Mouse (Mus musculus) thymus, postnatal 36 days (tissue): ENCODE results near the gene Lsm2.
A peak's percentile ranks its signal among the peaks of the same experiment; 100 is the strongest.
"Not testable (repeated sequence)": the region's sequence is repeated elsewhere in the genome, so short reads cannot be mapped to it uniquely, and the experiment has no call there.

ENCODE experiments used
- DNase-seq, 2 experiments: peaks; one replicate each; pipeline ENCODE4 v3.0.0; 2022; ENCODE audit warnings: mixed read lengths in 2 of 2

The Lsm2 gene

DNA sequence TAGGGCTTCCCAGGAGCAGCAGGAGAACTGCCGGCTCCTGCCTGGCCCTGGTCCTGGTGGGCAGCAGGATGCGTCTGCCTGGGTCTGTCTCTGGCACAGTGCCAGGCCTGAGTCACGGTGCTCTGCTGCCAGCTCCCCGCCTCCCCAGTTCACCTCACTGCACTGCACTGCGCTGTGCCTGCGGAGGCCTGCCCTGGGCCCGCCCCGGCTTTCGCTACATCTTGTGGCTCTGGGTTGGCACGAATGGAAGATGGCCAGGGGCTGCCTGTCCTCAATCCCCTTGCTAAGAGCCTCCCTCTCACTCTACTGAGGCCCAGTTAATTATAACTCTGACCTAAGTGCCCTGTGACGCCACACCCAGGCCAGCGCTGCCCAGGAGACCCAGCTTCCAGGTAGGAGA is 34.7 kb downstream of the Lsm2 start, which contains the start of gene Vwa7:
TSS of gene Vwa7 (plus strand) at position 204 of the 400 bp plus-strand sequence.
- no peak for DNase-seq

DNA sequence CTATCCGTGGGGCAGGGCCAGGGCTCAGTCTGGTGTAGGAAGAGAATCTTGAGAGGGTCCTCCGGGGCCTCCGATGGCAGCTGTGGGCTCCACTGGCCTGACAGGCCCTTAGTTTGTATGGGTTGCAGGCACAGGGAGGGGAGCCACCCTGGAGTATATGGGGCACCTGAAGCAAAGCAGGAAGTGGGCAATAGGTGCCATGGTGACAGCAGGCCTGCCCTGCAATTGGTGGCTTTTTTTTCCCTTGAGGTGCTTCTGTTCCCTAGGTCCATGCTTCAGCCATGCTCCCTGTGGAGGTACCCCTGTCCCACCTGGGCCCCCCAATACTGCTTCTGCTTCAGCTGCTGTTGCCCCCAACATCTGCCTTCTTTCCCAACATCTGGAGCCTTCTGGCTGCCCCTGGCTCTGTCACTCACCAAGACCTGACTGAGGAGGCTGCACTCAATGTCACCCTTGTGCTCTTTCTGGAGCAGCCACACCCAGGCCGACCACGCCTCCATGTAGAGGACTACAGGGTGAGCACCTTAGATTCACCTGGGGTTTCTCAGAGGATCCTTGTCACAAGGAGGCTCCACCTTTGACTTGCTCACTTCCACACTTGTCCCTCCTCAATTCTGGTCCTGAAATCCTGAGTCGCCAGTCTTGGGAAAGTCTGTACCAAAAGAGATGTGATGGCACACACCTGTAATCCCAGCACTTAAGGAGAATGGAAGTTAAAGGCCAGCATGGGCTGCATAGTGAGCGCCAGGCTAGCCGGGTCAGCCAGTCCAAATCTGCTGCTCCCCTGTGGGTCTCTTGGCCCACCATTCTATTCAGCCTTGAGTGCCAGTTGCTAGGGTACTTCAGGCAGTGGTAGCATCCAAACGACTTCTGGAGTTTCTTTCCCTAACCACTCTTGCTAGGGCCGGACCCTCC is 35.4 kb downstream of the Lsm2 start:
- no peak for DNase-seq

DNA sequence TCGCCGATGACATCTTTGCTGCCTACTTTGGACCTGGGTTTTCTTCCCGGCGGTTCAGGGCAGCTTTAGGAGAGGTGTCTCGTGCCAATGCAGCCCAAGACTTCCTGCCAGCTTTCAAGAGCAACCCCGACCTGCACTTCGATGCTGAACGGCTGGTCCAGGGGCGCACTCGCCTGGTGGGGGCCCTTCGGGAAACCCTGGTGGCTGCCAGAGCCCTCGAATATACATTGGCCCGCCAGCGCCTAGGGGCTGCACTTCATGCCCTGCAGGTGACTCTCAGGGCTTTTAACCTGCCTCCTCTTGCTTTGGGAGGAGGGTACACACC is 36.0 kb downstream of the Lsm2 start:
- no peak for DNase-seq

DNA sequence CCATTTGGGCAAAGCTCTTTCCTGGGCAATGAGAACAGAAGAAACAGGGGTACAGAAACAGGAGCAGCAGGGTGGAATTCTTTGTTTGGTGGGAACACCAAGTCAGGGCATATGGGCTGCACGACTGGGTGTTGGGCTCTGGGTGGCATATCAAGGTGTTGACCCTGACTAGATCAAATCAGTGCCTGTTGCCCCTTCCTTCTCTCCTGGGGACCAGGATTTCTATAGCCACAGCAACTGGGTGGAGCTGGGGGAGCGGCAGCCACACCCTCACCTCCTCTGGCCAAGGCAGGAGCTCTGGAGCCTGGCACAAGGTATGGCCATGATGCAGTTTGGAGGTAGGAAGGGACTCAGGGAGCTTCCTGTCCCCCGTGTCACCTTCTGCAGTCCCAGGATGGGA is 36.5 kb downstream of the Lsm2 start:
- DNase-seq: no peak

DNA sequence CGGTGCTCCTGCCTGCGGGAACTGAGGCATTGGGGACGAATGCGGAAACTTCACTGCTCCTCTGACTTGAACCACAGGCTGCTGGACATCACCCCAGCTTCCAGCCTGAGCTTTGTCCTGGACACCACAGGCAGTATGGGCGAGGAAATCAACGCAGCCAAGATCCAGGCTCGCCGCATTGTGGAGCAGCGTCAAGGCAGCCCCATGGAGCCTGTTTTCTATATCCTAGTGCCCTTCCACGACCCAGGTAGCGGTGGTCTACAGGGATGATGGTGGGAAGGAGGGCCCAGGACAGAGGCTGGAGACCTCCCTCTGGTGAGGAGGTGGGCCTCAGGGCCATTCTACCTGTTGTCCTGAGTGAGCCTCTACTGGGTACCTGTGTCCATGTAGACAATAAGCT is 38.2 kb downstream of the Lsm2 start:
- no peak for DNase-seq

DNA sequence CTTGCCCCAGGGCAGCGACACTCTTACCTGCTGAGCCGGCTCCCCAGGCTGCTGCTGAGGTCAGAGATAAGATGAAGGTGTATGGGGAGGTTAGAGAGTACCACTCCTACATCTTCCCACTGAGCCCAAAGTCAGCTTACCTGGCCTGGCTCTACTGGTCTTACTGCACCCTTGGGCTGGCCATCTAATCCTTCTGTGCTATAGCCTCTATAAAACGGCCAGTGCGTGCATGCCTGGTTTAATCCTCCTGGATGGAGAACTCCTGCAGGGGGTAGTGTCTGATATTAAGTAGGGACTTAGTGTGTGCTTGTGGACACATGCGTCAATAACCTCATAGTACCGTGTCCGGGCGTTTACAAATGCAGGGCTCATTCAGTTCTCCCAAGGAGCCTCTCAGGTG is 38.9 kb downstream of the Lsm2 start:
- no peak for DNase-seq

DNA sequence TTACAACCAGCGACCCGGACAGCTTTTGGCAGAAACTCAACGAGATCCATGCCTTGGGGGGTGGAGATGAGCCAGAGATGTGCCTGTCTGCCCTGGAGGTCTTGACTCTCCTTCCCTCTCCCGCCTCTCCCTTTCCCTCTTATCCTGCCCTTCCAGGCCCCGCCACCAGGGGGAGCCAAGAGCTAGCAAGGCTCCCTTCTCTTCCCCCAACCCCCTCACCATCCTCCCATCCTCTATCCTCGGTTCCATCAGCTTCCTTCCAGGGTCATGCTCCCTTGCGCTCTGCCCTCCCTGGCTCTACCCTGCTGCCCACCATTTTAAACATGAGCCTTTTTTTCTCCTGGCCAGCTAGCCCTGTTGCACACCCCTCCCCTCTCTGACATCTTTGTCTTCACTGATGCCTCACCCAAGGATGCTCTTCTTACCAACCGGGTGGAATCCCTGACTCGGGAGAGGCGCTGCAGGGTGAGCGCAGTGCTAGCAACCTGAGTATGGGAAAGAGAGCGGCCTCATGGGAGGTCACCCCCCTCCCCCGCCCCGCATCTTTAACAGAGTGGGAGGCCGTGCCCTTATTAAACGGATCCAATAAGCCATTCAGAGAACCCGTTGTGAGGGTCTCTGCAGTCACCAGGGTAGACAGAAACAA is 39.6 kb downstream of the Lsm2 start:
- peak; percentile 86 to 91 for DNase-seq

DNA sequence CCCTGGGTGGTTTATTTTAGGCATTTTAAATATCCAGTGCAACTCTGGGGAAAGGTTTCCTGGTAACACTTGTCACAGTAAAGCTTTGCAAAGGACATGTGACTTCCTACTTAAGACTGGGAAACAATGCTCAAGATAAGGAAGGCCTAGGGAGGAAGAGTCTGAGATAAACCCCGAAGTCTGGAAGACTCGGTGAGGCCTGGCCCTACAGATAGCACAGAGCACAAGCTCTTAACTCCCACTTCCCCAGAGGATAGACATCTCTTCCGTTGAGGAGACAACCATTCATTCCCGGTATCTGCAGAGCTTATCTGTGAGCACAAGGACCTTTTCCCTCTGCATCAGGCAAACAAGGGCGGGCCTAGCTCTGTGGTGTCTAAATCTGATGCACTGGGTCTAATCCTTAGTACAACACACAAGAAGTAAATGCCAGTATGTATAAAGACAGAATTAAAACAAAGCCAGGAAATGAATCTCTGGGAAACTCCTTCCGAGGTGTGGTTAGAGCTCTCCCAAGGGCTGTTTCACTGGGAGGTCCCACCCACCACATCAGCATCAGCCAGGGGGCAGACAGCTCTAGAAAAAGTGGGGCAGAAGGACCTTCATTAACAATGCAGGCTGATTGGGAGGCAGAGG is 40.3 kb downstream of the Lsm2 start:
- DNase-seq: no peak

DNA sequence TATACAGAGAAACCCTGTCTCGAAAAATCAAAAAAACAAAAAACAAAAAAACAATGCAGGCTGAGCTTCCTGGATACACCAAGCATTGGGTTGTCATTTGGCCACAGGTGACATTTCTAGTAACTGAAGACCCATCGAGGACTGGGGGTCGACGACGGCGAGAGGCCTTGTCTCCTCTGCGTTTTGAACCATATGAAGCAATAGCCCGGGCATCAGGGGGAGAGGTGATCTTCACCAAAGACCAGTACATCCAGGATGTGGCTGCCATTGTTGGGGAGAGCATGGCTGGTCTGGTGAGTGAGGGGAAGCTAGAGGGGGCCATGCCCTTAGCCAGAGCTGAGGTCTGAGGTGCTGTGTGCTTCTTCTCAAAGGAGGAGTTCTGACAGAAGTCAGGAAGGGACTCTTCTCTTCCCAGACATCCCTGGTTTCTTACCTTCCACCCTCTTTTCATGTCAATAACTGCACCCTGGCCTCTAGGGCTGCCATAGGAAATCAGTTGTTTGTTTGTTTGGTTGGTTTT is 40.9 kb downstream of the Lsm2 start:
- DNase-seq: no peak

DNA sequence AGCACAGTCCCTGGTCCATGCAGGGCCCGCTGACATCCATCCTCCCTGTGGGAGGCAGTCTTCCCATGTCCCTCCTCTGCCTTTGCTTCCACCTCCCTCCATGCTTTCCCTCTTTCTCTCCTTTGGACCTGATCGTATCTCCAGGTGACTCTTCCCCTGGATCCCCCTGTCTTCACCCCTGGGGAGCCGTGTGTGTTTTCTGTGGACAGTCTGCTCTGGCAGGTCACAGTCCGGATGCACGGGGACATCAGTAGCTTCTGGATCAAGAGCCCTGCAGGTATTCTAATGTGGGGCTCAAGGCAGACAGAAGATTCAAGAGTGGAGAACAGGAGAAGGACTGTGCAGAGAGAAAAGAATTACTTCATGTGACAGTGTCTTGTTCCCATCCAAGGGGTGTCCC is 41.6 kb downstream of the Lsm2 start:
- no peak for DNase-seq

DNA sequence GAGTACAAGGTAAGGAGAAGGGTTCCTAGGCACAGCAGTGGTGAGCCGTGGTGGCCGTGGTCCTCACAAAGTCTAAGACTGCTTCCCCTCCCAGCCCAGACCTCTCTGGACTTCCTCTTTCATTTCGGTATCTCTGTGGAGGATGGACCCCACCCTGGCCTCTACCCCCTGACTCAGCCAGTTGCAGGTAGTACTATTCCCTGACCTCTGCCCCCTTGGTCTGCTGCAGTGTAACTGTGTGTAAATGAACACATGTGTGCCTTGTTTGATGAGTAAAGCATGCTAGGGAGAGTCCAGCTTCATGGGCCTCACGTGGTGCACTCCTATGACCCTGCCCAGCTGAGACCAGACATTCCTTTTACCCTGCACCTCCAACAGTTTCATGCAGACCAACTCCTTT is 42.1 kb downstream of the Lsm2 start:
- DNase-seq: no peak

DNA sequence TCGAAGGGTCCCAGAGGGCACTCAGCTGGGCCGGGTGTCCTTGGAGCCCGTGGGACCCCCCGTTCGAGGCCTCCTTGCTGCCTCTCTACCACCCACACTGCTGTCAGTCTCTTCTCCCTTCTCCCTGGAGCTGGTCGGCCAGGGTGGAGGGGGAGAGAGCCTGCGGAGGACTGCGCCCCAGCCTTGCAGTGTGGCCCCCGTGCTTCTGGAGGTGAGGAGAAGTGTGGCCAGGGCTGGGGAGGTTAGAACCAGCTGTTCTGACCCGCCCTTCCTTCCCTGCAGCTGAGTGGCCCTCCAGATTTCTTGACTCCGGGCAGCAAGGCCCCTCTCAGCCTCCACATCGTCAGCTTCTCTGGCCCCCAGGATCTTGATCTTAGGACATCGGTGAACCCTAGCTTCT is 42.6 kb downstream of the Lsm2 start:
- no peak for DNase-seq

DNA sequence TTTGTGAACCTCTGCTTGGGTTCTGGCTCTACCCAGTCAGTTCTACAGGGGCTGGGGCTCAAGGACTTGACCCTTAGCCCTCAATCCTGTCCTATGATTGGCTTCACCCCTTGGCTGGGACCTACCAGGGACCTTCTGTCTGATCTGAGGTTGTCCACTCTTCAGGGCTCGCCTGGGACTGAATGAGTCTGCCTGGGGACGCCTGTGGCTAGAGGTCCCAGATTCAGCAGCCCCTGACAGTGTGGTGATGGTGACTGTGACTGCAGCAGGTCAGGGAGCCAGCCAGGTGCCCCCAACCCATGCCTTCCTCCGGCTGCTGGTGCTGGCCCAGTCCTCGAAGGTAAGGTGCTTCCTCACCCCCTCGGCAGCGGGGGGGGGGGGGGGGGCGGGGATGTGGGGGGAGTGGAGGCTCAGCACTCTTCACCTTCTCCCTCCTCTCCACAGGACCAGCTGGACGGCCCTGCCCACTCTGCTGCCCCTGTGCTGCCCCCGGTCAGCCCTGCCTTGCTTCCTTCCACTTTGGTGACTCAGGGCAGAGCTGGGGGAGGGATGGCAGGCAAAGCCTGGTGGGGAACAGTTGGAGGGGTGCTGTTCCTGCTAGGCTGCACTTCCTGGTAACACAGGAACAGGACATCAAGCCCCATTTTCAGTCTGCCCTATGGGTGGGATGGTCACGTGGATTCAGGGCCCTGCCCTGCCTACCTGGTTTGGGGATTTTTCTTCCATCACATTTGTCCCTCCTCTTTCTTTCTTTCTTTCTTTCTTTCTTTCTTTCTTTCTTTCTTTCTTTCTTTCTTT is 43.2 kb downstream of the Lsm2 start:
- no peak for DNase-seq

DNA sequence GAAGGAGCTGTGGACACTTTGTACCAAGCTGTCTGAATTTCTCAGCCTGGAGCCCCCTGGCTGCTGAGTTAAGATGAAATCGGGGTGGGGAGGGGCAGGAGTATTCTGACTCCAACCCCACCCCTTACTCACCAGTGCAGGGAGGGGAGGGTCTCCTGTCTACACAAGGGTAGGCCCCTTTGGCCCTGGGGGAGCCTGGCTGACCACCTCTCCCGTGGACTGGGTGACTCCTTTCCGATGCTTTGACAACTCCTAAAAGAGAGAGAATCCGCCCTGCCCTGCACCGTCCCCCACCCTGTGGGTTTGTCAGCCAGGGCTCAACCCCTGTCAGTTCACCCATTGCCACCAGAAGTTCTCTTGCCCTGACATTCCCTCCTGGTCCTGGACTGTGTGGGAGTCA is 44.5 kb downstream of the Lsm2 start:
- no peak for DNase-seq

DNA sequence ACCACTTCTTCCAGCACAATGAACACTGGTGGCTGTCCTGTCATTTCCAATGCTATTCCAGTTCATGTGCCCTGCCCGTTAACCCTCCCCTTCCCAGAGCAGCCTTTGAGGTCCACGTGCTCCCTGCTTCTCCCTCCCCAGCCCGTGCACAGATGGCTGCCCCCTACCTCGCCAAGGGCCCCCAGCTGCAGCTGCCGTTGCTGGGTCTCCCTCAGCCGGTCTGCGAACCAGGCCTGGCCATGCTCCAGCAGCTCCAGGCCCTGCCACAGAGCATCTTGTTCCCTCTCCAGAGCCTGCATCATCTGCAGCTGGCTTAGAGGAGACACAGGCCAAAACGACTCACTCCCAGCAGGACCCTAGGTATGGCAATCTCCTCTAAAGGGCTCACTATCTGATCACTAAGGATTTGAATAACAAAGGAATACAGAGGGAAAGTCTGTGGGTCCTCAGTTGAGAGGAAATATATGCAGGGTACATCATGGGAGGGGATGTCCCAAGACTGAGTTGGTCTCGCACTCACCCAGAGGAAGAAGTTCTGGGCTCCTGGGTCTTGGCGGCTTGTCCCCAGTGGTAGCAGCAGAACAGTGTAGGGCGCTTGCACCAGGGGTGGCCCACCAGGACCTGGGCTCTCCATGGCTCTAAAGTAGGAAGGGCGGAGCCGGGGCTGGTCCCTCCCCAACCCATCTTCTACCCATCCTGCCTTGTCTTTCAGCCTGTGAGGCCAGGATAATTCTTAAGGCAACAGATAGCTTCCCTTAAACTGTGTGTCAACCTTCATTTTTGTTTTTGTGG is 45.8 kb downstream of the Lsm2 start, which contains the start of gene Sapcd1:
TSS of gene Sapcd1 (minus strand) at position 740 of the 792 bp plus-strand sequence.
- no peak for DNase-seq

DNA sequence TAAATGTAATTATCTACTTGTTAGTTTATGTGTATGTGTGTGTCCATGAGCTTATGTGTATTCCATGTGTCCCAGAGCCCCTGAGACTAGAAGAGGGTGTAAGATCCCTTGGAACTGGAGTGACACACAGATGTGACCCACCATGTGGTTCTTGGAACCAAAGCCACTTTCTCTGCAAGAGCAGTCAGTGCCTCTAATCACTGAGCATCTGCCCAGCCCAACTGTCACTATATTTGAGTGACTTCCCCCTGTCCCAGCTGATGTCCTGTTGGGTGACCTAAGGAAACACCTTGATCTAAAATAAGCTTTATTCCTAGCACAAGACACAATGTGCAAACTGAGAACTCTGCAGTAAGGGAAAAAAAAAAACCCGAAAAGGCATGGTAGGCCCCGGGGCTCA is 46.7 kb downstream of the Lsm2 start:
- DNase-seq: no peak

DNA sequence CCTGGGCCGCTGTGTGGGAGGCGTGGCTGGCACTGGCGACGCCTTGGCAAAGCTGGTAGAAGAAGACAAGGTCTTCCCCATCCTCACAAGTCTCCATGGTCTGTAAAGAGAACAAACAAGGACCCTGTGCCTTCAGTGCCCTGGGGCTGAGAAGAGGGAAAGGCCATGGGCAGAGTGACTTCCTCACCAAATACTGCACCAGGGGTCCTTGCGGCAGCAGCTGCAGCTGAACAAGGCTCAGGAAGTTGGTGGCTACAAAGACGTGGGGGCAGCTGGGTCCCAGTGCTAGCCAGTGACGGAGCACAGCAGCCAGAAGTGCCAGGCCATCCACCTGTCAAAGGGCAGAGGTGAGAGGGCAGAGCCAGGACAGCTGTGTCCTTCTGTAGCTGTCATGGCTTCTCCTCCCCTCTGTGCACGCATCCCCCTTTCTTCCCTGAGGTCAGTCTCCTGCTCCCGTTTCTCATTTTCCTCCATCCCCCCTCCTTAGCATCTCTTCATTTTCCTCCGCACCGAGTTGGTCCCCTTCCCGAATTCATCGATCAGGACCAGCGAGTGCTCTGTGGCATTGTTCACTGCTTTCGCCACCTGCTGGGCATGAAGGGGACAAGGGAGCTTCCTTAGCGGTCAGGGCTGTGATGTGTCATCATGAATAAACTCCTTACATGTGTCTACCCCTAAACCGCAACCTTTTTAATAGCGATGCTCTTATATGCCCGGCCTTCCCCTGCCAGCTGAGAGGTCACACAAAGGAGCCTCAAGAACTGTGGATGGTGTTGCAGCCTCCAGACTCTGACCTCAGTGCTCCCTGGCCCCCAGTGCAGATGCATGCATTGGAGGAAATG is 48.2 kb downstream of the Lsm2 start:
- peak; percentile 42 to 64 for DNase-seq

DNA sequence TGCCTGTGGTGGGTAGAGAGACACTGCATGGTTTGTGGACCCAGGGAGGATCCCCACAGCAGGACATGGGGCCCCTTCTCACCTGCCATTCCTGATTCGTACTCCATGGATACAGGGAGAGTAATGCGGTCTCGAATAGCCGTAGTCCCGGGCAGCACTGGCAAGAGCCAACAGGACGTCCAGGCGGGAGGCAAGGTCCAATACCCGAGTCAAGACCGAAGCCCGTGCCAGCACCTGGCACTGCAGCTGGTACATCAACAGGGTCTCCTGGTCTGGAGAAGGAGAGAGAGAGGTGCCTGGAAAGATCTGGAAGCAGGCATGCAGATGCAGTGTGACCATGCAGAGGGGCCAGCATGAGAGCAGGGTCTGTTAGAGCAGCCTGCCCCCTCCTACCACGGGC is 49.6 kb downstream of the Lsm2 start:
- no peak for DNase-seq

DNA sequence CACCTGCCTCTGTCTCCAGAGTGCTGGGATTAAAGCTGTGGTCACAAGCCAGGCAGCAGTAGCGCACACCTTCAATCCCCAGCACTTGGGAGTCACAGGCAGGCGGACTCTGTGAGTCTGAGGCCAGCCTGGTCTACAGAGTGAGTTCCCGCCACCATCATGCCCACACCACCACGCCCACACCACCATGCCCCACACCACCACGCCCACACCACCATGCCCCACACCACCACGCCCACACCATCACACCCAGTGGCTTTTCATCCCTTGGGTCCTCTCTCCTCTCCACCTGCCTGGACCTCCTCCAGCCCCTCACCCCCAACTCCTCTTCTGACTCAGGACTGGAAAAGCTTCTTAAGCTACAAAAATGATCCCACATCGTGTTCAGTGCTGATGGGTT is 50.2 kb downstream of the Lsm2 start:
- no peak for DNase-seq

DNA sequence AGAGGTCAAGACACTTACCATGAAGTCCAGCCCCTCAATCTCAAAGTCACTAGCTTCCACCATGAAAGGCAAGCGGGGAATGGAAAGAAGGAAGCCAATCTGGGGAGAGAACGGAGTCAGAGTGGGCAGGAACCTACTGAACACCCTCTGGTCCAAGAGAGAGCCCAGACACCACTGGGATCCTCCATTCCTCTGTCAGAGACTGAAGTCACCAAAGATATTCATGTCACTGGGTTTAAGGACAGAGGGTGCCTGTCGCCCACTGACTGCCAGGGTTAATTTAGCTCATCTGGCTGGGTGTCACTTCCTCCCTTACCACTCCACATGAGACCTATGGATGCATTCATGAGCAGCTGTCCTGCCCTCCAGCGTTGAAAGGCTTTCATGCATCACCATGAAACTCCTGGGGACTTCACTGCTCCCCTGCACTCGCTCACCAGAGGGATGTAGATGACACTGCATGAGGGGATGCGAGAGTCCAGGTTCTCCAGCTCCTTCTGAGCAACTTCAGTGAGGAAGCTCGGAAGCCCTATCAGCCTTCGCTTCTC is 50.7 kb downstream of the Lsm2 start:
- DNase-seq: no peak

DNA sequence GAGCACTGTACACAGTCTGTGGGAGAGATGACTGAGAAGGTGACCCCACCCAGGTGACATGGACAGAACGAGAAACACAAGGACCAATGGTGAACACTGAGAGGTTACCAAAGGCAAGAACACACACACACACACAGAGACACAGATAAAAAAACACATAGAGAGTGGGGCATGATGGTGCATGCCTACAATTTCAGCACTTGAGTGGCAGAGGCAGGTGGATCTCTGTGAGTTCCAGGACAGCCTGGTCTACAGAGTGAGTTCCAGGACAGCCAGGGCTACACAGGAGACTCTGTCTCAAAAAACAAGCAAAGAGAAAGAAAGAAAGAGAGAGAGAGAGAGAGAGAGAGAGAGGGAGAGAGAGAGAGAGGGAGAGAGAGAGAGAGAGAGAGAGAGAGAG is 52.0 kb downstream of the Lsm2 start:
- DNase-seq: not testable (repeated sequence)
